Mouse (Mus musculus) bone marrow macrophage, adult 2 months (primary cell): ENCODE data around the gene Ccdc125.

Source experiments
- CTCF ChIP-seq: IDR thresholded peaks from 2 replicates; pipeline ENCODE4 v1.5.1; 2012; ENCODE audit warnings: low read depth, mild to moderate bottlenecking, low read length, moderate library complexity
- POLR2A ChIP-seq: IDR thresholded peaks from 2 replicates; pipeline ENCODE4 v1.6.1; 2012; ENCODE audit warnings: mild to moderate bottlenecking, low read depth, low read length, borderline replicate concordance

DNA sequence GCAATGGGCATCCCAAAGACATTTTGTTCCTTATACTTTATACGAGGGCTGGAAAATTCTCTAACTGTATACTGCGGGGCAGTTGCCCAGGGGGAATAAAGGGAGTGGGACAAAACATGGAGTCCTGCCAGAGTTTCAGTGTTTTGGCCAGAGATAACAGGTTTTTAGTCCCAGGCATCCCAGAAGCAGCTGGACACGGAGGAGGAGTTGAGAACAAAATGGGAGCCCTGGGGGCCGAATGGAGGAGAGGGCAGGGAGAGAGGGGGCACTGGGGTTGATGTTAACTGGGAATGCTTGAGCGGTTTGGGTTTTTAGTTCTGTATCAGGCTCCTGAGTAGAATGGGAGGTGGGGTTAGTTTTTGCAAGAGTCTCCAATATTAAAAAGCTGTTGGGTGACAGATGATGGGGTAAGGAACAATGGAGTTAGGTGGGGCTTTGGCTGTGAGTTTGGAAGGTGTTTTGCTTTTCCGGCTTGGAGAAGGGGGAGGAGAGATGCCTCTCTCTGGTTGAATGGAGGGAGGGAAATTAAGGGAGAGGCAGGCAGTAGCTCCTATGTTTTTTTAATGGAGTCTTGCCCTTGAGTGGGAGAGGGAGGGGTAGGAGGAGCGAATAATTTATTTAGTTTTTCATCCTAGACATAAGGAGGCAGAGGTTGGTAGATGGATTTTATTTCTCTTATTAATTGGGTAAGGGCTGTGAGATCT is 54.7 kb downstream of the Ccdc125 start:
- TF ChIP-seq POLR2A: no peak
- no peak for TF ChIP-seq CTCF
